Mouse (Mus musculus): ENCODE results near the gene Snrpd2. TPM values are rescaled to one million over a fixed set of nuclear protein-coding genes. Genes with fewer than 3 reads are reported as not detected.

The Snrpd2 gene
- polyA plus RNA-seq, 1 experiment from 2014 or later = 144 TPM

DNA sequence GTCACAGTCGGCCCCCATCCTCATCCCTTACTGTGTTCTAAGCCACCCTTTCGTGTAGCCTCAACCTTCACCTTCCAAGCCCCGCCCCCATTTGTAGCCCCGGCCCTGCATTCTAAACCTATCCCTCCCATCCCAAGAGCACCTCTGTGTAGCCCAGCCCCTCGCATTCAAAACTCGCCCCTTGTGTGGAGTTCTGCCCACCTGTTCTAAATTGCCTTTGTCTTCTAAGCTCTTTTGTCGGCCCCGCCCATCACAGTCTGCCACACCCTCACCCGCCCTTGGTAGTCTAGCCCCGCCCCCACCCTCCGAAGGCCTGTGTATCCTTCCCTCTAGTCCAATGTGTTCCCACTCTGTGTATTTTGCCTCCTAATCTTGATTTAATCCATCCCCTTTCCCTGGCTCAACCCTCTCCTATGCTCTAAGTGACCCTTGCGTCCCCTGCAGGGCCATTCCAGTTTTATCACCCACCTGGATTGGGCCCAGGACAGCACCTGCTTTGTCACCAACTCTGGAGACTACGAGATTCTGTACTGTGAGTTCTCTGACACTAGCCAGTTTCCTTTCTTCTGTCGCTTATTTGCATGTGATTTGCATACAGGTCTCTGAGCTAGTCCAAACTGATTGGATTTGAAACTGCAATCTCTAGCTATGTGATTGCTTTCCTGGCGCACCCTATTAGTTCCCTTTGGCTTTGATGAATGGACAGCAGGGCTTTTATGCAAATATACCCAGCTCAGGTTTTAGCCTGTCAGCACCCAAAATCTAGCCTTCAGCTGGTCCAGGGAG lies 52.7 kb downstream of the Snrpd2 start:
- Histone ChIP-seq H3K27me3 (ENCODE audit: control insufficient read depth, insufficient read depth, low read depth, low read length) (no peaks in the 10 kb centered on the region), H3K9ac (ENCODE audit: low read length) (no peak overlapping the region), H3K9me3 (ENCODE audit: control insufficient read depth, low read length) (no peaks in the 10 kb centered on the region), H3K4me3 (ENCODE audit: low read length) (no peak overlapping the region), H3K27ac (ENCODE audit: low read length) (no peak overlapping the region), H3K4me2 (ENCODE audit: low read depth, low read length) (no peak overlapping the region), H3K4me1 (replicated peaks; ENCODE audit: control insufficient read depth, insufficient read depth, low read length) (no peaks in the 10 kb centered on the region), H3K36me3 (ENCODE audit: control insufficient read depth, insufficient read depth, low read length) (peaks cover 7% of the 10 kb centered on the region)
- 61% methylated on average over 15 of the region's 15 CpGs for WGBS
- ATAC-seq (ENCODE audit: low read depth) = 0 out of 2 replicates have a peak, but pooled peaks have one; percentile 4

MicroRNAs within 50 kb of the gene (microRNA counts, 519-probe panel; counts per million panel counts)
- not detected for microRNA mmu-miR-330

Small RNAs within 50 kb of the gene (microRNA-seq; reads per million reads assigned to microRNA genes)
- 156 reads per million, percentile 54 among the genes with 10 or more reads in this experiment for gene Mir330

Other genes starting within 250 kb of the Snrpd2 start
- 30.8 and 32.7 TPM in 2 replicates for gene Ccdc61, start 239.3 kb upstream of the Snrpd2 start, polyA plus RNA-seq (2015; fragmentation: Nextera tagmentation; extraction: Ambion mirVana)
- 0.89 and 0.99 TPM in 2 replicates for gene Nova2, start 223.8 kb upstream of the Snrpd2 start, polyA plus RNA-seq (2015; fragmentation: Nextera tagmentation; extraction: Ambion mirVana)
- not detected in 2 replicates for gene Nanos2, start 162.3 kb upstream of the Snrpd2 start, polyA plus RNA-seq (2015; fragmentation: Nextera tagmentation; extraction: Ambion mirVana)
- 2.1 and 2.8 TPM in 2 replicates for gene Mypop, start 158.5 kb upstream of the Snrpd2 start, polyA plus RNA-seq (2015; fragmentation: Nextera tagmentation; extraction: Ambion mirVana)
- gene Irf2bp1, start 145.7 kb upstream of the Snrpd2 start, polyA plus RNA-seq (2015; fragmentation: Nextera tagmentation; extraction: Ambion mirVana) = 16.0 and 16.5 TPM in 2 replicates
- 2.3 TPM in 2 replicates for gene Foxa3, start 126.2 kb upstream of the Snrpd2 start, polyA plus RNA-seq (2015; fragmentation: Nextera tagmentation; extraction: Ambion mirVana)
- 27.4 and 27.5 TPM in 2 replicates for gene Sympk, start 125.3 kb upstream of the Snrpd2 start, polyA plus RNA-seq (2015; fragmentation: Nextera tagmentation; extraction: Ambion mirVana)
- not detected in 2 replicates for gene Rsph6a, start 95.0 kb upstream of the Snrpd2 start, polyA plus RNA-seq (2015; fragmentation: Nextera tagmentation; extraction: Ambion mirVana)
- 11.3 and 11.9 TPM in 2 replicates for gene Dmwd, start 73.5 kb upstream of the Snrpd2 start, polyA plus RNA-seq (2015; fragmentation: Nextera tagmentation; extraction: Ambion mirVana)
- gene Dmpk, start 65.9 kb upstream of the Snrpd2 start, polyA plus RNA-seq (2015; fragmentation: Nextera tagmentation; extraction: Ambion mirVana) = 28.7 and 29.3 TPM in 2 replicates
- 7.2 and 7.5 TPM in 2 replicates for gene Six5, start 55.1 kb upstream of the Snrpd2 start, polyA plus RNA-seq (2015; fragmentation: Nextera tagmentation; extraction: Ambion mirVana)
- gene Gm4969, start 31.4 kb upstream of the Snrpd2 start, polyA plus RNA-seq (2015; fragmentation: Nextera tagmentation; extraction: Ambion mirVana) = 1.9 and 2.2 TPM in 2 replicates
- gene Fbxo46, start 29.9 kb upstream of the Snrpd2 start, polyA plus RNA-seq (2015; fragmentation: Nextera tagmentation; extraction: Ambion mirVana) = 16.2 and 16.3 TPM in 2 replicates
- 15.4 and 15.7 TPM in 2 replicates for gene Qpctl, start 431 bp upstream of the Snrpd2 start, polyA plus RNA-seq (2015; fragmentation: Nextera tagmentation; extraction: Ambion mirVana)
- 5.6 and 8.2 TPM in 2 replicates for gene Gipr, start 16.4 kb downstream of the Snrpd2 start, polyA plus RNA-seq (2015; fragmentation: Nextera tagmentation; extraction: Ambion mirVana)
- 11.3 and 12.4 TPM in 2 replicates for gene Eml2, start 26.7 kb downstream of the Snrpd2 start, polyA plus RNA-seq (2015; fragmentation: Nextera tagmentation; extraction: Ambion mirVana)
- gene Gpr4, start 62.8 kb downstream of the Snrpd2 start, polyA plus RNA-seq (2015; fragmentation: Nextera tagmentation; extraction: Ambion mirVana) = 2.1 and 2.6 TPM in 2 replicates
- 29.9 and 31.5 TPM in 2 replicates for gene Opa3, start 78.6 kb downstream of the Snrpd2 start, polyA plus RNA-seq (2015; fragmentation: Nextera tagmentation; extraction: Ambion mirVana)
- gene Vasp, start 122.1 kb downstream of the Snrpd2 start, polyA plus RNA-seq (2015; fragmentation: Nextera tagmentation; extraction: Ambion mirVana) = 103 and 105 TPM in 2 replicates
- not detected in 2 replicates for gene Ppm1n, start 130.3 kb downstream of the Snrpd2 start, polyA plus RNA-seq (2015; fragmentation: Nextera tagmentation; extraction: Ambion mirVana)
- 13.8 and 17.5 TPM in 2 replicates for gene Rtn2, start 132.9 kb downstream of the Snrpd2 start, polyA plus RNA-seq (2015; fragmentation: Nextera tagmentation; extraction: Ambion mirVana)
- gene Fosb, start 160.3 kb downstream of the Snrpd2 start, polyA plus RNA-seq (2015; fragmentation: Nextera tagmentation; extraction: Ambion mirVana) = 0.20 and 0.31 TPM in 2 replicates
- gene Ercc1, start 195.1 kb downstream of the Snrpd2 start, polyA plus RNA-seq (2015; fragmentation: Nextera tagmentation; extraction: Ambion mirVana) = 79.9 and 82.5 TPM in 2 replicates
- 17.2 and 17.3 TPM in 2 replicates for gene Cd3eap, start 209.8 kb downstream of the Snrpd2 start, polyA plus RNA-seq (2015; fragmentation: Nextera tagmentation; extraction: Ambion mirVana)
- 4.9 TPM in 2 replicates for gene Ppp1r13l, start 210.0 kb downstream of the Snrpd2 start, polyA plus RNA-seq (2015; fragmentation: Nextera tagmentation; extraction: Ambion mirVana)
- 15.9 and 17.4 TPM in 2 replicates for gene Ercc2, start 232.3 kb downstream of the Snrpd2 start, polyA plus RNA-seq (2015; fragmentation: Nextera tagmentation; extraction: Ambion mirVana)